In the genomic region with DNA sequence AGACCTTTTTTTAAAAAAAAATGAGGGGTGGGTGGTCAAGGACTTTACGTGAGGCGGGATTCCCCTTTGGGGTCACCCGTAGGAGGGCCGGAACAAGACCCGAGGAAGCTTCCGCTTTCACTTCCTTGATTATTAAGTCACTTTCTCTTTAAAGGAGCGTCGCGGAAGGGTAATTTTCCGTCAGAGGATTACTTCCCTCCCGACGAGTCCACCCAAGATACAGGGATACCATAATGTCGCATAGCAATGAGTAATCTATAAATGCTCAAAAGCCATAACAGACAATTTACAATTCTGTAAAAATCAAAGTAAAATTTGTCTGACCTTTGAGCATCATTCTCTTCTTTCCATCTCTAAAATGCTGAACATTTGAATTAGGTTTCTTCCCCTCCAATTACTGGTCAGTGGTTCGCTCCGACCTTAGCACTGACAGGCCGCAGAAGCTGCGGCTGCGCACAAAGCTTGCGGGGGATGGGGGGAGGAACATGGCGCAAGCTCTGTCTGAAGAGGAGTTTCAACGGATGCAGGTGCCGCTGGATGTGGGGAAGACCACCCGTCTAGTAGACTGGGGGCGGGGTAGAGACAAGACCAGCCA, we compare ENCODE assay signal across 8 mouse cellular contexts. TPM values are rescaled to one million over a fixed set of nuclear protein-coding genes. Genes with fewer than 3 reads are reported as not detected.
DNase-seq lines count a peak whose midpoint lies in the region; ATAC-seq and TF ChIP-seq lines count a peak whose summit lies in the region.

Gene Gripap1, plus strand, starts transcription at position 224 of the 595 bp plus-strand sequence.

- H3K9me3 ChIP-seq in MEL (replicated peaks; ENCODE audit: insufficient read depth, low read length) = no peaks in the 10 kb centered on the region
- H3K9me3 ChIP-seq in forebrain, postnatal 0 days (ENCODE audit: low read length) = no peaks in the 10 kb centered on the region
- H3K9me3 ChIP-seq in lung, embryonic 15.5 days = no peaks in the 10 kb centered on the region

- peak; percentile 94 for ATAC-seq in forebrain, postnatal 0 days
- ATAC-seq in lung, embryonic 15.5 days (ENCODE audit: borderline replicate concordance, extremely low read depth, low FRiP score, low TSS enrichment) = peak; percentile 89

- no peak for TF ChIP-seq CTCF in MEL (IDR thresholded peaks at IDR 0.05 in 2 of 3, conservative IDR thresholded peaks at IDR 0.05 in 1 of 3; ENCODE audit: control insufficient read depth in 1 of 3, insufficient read depth in 1 of 3, low read depth in 2 of 3, low read length in 3 of 3, poor library complexity in 1 of 3, severe bottlenecking in 1 of 3)
- no peak for TF ChIP-seq CTCF in forebrain, postnatal 0 days (IDR thresholded peaks at IDR 0.05; ENCODE audit: low read depth)

- H3K27ac ChIP-seq in MEL (ENCODE audit: control insufficient read depth, low read depth, low read length) = peak within 1 kb of the TSS; percentile 68
- H3K27ac ChIP-seq in forebrain, postnatal 0 days (ENCODE audit: low read depth, low read length) = peak within 1 kb of the TSS; percentile 74
- H3K27ac ChIP-seq in lung, embryonic 15.5 days = no peak within 1 kb of the TSS; the same call in 1 of the 2 replicates

- H3K4me3 ChIP-seq in MEL (ENCODE audit: control insufficient read depth in 1 of 2, insufficient read depth in 1 of 2, low read depth in 2 of 2, low read length in 2 of 2) = peak within 1 kb of the TSS; percentile 70 to 85
- peak within 1 kb of the TSS; percentile 55 for H3K4me3 ChIP-seq in forebrain, postnatal 0 days (ENCODE audit: low read depth, low read length)
- peak within 1 kb of the TSS; percentile 61 for H3K4me3 ChIP-seq in lung, embryonic 15.5 days

- H3K27me3 ChIP-seq in MEL (ENCODE audit: control insufficient read depth in 1 of 2, insufficient read depth in 2 of 2, low read length in 2 of 2) = no peaks in the 10 kb centered on the region
- no peaks in the 10 kb centered on the region for H3K27me3 ChIP-seq in forebrain, postnatal 0 days (ENCODE audit: insufficient read depth, low read length)
- no peaks in the 10 kb centered on the region for H3K27me3 ChIP-seq in lung, embryonic 15.5 days

- DNase-seq in MEL (ENCODE audit: low read depth, low spot score) = peak; percentile 98
- DNase-seq in cerebellum, adult 18-20 months = peak; percentile 76 to 79
- peak; percentile 90 for DNase-seq in forebrain, postnatal 0 days
- DNase-seq in heart, postnatal 4 days = peak; percentile 71
- DNase-seq in layer of hippocampus, adult 8-10 months (ENCODE audit: low spot score in 2 of 2) = peak; percentile 50 to 54
- DNase-seq in ovary, postnatal 14 days (ENCODE audit: low spot score) = peak; percentile 41
- DNase-seq in thymus, postnatal 14 days = peak; percentile 85

- WGBS in forebrain, postnatal 0 days = 23% methylated on average over 24 of the region's 24 CpGs
- 11% methylated on average over 24 of the region's 24 CpGs for WGBS in lung, embryonic 15.5 days

- H3K9ac ChIP-seq in MEL (ENCODE audit: control insufficient read depth, low read depth, low read length, poor library complexity, severe bottlenecking) = peak within 1 kb of the TSS; percentile 85
- peak within 1 kb of the TSS; percentile 53 for H3K9ac ChIP-seq in forebrain, postnatal 0 days
- H3K9ac ChIP-seq in lung, embryonic 15.5 days = peak within 1 kb of the TSS; percentile 54

- no peak for TF ChIP-seq RAD21 in MEL (IDR thresholded peaks at IDR 0.05; ENCODE audit: low read depth, low read length)

- TF ChIP-seq POLR2A in MEL (IDR thresholded peaks at IDR 0.05; ENCODE audit: control insufficient read depth in 1 of 2, insufficient read depth in 1 of 2, low read depth in 1 of 2, low read length in 2 of 2, poor library complexity in 1 of 2) = peak; percentile 70 to 87

- peak within 1 kb of the TSS; percentile 49 for H3K4me2 ChIP-seq in forebrain, postnatal 0 days (ENCODE audit: low read depth)
- H3K4me2 ChIP-seq in lung, embryonic 15.5 days = peak within 1 kb of the TSS; percentile 57

- H3K79me2 ChIP-seq in MEL (ENCODE audit: control insufficient read depth, insufficient read depth, low read length, poor library complexity) = peaks cover 12% of the 10 kb centered on the region

- peak in 1 of 2 experiments; percentile 33; a peak in 1 of 4 replicates for TF ChIP-seq EP300 in MEL (IDR thresholded peaks at IDR 0.05; ENCODE audit: low read depth in 1 of 2, low read length in 2 of 2)

- peaks cover 0 to 17% of the 10 kb centered on the region in 2 experiments; a peak in 2 of 4 replicates for H3K36me3 ChIP-seq in MEL (ENCODE audit: control insufficient read depth in 1 of 2, insufficient read depth in 2 of 2, low read length in 2 of 2)
- H3K36me3 ChIP-seq in forebrain, postnatal 0 days (ENCODE audit: insufficient read depth) = no peaks in the 10 kb centered on the region
- H3K36me3 ChIP-seq in lung, embryonic 15.5 days = no peaks in the 10 kb centered on the region

- H3K4me1 ChIP-seq in MEL (ENCODE audit: control insufficient read depth in 1 of 2, insufficient read depth in 2 of 2, low read length in 2 of 2) = peaks cover 3 to 15% of the 10 kb centered on the region in 2 experiments; a peak in 3 of 4 replicates
- H3K4me1 ChIP-seq in forebrain, postnatal 0 days (ENCODE audit: insufficient read depth) = no peaks in the 10 kb centered on the region
- 0 out of 2 replicates have a peak, but pooled peaks cover 8% of the 10 kb centered on the region for H3K4me1 ChIP-seq in lung, embryonic 15.5 days

TF ChIP-seq in MEL, 35 proteins besides CTCF, POLR2A, EP300 and RAD21 (continues in another document):
- no peak for TF ChIP-seq MYB (IDR thresholded peaks at IDR 0.05; ENCODE audit: low read depth, low read length)
- TF ChIP-seq NRF1 (IDR thresholded peaks at IDR 0.05; ENCODE audit: insufficient read depth, low read depth, low read length, poor library complexity, severe bottlenecking) = peak; percentile 89
- TF ChIP-seq JUND (IDR thresholded peaks at IDR 0.05; ENCODE audit: low read depth, low read length) = no peak
- TF ChIP-seq MYC (IDR thresholded peaks at IDR 0.05; ENCODE audit: low read depth, low read length) = peak; percentile 77
- no peak for TF ChIP-seq SMC3 (IDR thresholded peaks at IDR 0.05; ENCODE audit: low read depth, low read length)
- peak; percentile 93 for TF ChIP-seq NELFE (IDR thresholded peaks at IDR 0.05; ENCODE audit: low read depth, low read length)
- no peak for TF ChIP-seq USF2 (IDR thresholded peaks at IDR 0.05; ENCODE audit: borderline replicate concordance in 1 of 2, insufficient read depth in 1 of 2, low read depth in 1 of 2, low read length in 2 of 2)
- peak; percentile 93 for TF ChIP-seq ELF1 (IDR thresholded peaks at IDR 0.05; ENCODE audit: low read depth, low read length)
- 0 out of 2 replicates have a peak, but pooled peaks have one; percentile 16 for TF ChIP-seq ZNF384 (IDR thresholded peaks at IDR 0.05; ENCODE audit: low read depth, low read length)
- TF ChIP-seq CHD2 (IDR thresholded peaks at IDR 0.05; ENCODE audit: low read length) = peak; percentile 65
- TF ChIP-seq UBTF (IDR thresholded peaks at IDR 0.05; ENCODE audit: borderline replicate concordance, insufficient read depth, low read depth, low read length) = no peak
- TF ChIP-seq MXI1 (IDR thresholded peaks at IDR 0.05; ENCODE audit: low read depth, low read length) = peak; percentile 82
- no peak for TF ChIP-seq ZC3H11A (IDR thresholded peaks at IDR 0.05; ENCODE audit: low read depth, low read length)
- peak; percentile 89 for TF ChIP-seq TBP (IDR thresholded peaks at IDR 0.05; ENCODE audit: low read depth, low read length)
- peak; percentile 66 for TF ChIP-seq KAT2A (conservative IDR thresholded peaks at IDR 0.05; ENCODE audit: low read depth, low read length)
- peak; percentile 54; the same call in 1 of the 2 replicates for TF ChIP-seq MAX (IDR thresholded peaks at IDR 0.05; ENCODE audit: low read length)
- TF ChIP-seq GATA1 (IDR thresholded peaks at IDR 0.05; ENCODE audit: low read depth, low read length) = no peak
- peak; percentile 87 for TF ChIP-seq POLR2AphosphoS2 (IDR thresholded peaks at IDR 0.05; ENCODE audit: low read length)
- TF ChIP-seq GABPA (IDR thresholded peaks at IDR 0.05; ENCODE audit: low read depth, low read length) = no peak
- peak; percentile 93 for TF ChIP-seq ZMIZ1 (IDR thresholded peaks at IDR 0.05; ENCODE audit: low read depth, low read length)
- no peak; the same call in 1 of the 2 replicates for TF ChIP-seq MAZ (IDR thresholded peaks at IDR 0.05; ENCODE audit: low read depth, low read length)
- TF ChIP-seq TCF12 (IDR thresholded peaks at IDR 0.05; ENCODE audit: low read depth, low read length) = peak; percentile 88
- TF ChIP-seq ZKSCAN1 (IDR thresholded peaks at IDR 0.05; ENCODE audit: low read depth, low read length) = no peak
- peak; percentile 50; the same call in 1 of the 2 replicates for TF ChIP-seq RCOR1 (IDR thresholded peaks at IDR 0.05; ENCODE audit: low read depth, low read length)
- TF ChIP-seq ETS1 (IDR thresholded peaks at IDR 0.05; ENCODE audit: low read depth, low read length) = peak; percentile 61
- peak; percentile 96 for TF ChIP-seq SIN3A (IDR thresholded peaks at IDR 0.05; ENCODE audit: low read length)
- TF ChIP-seq MEF2A (IDR thresholded peaks at IDR 0.05; ENCODE audit: extremely low read depth, insufficient replicate concordance, low read depth, low read length, poor library complexity, severe bottlenecking) = no peak
- peak; percentile 58; the same call in 1 of the 2 replicates for TF ChIP-seq BHLHE40 (IDR thresholded peaks at IDR 0.05; ENCODE audit: borderline replicate concordance, low read depth, low read length)
- TF ChIP-seq TAL1 (IDR thresholded peaks at IDR 0.05; ENCODE audit: low read length) = no peak
- TF ChIP-seq E2F4 (IDR thresholded peaks at IDR 0.05; ENCODE audit: borderline replicate concordance, low read depth, low read length) = no peak
- TF ChIP-seq USF1 (IDR thresholded peaks at IDR 0.05; ENCODE audit: low read depth, low read length) = no peak
- TF ChIP-seq HCFC1 (IDR thresholded peaks at IDR 0.05; ENCODE audit: low read depth, low read length) = peak; percentile 85
- TF ChIP-seq POLR2AphosphoS5 (IDR thresholded peaks at IDR 0.05; ENCODE audit: borderline replicate concordance, low read depth, low read length) = no peak

RNA-seq across cellular contexts. Expression of gene Gripap1, which starts in this region (rescaled TPM):
- total RNA-seq in MEL (2012; rRNA removed) = 36.2 and 40.5 TPM in 2 replicates
- polyA plus RNA-seq in MEL (2012; ENCODE audit: insufficient read depth in 1 of 2, insufficient read length in 2 of 2, low read depth in 1 of 2, low replicate concordance in 2 of 2, missing spikeins in 1 of 2) = 100 to 1,000 TPM in 1 of 2 experiments, 10 to 100 TPM in 1; 84.6 to 244 TPM
- total RNA-seq in forebrain, postnatal 0 days (2014; rRNA removed) = 40.7 and 41.5 TPM in 2 replicates
- polyA plus RNA-seq in forebrain, postnatal 0 days (2015; fragmentation: Nextera tagmentation; extraction: Ambion mirVana) = 46.0 and 62.4 TPM in 2 replicates
- total RNA-seq in heart, postnatal 4 days (2021) = 10 to 100 TPM; 23.7 to 28.4 TPM
- total RNA-seq in layer of hippocampus, adult 8-10 months (2022) = 100 to 1,000 TPM in 3 of 4 experiments, 10 to 100 TPM in 1; 97.8 to 120 (median 109) TPM
- polyA plus RNA-seq in lung, embryonic 15.5 days (2015; fragmentation: Nextera tagmentation; extraction: Ambion mirVana) = 39.7 and 41.7 TPM in 2 replicates

Comparison
In these comparisons a context has a peak if more than half of its experiments do, and no peak if none do; other contexts are left out.
1. DNase-seq: peak in every context shown above with its lines; median percentile 98 in MEL; 90 in forebrain, postnatal 0 days; 85 in thymus, postnatal 14 days; 78 in cerebellum, adult 18-20 months; 71 in heart, postnatal 4 days; 52 in layer of hippocampus, adult 8-10 months; 41 in ovary, postnatal 14 days.